Mouse (Mus musculus) forebrain, embryonic 12.5 days (tissue): ENCODE data around the gene Pcp4l1. TPM values are rescaled to one million over a fixed set of nuclear protein-coding genes. Genes with fewer than 3 reads are reported as not detected.
A peak's percentile ranks its signal among the peaks of the same experiment; 100 is the strongest.

ENCODE experiments used
- ATAC-seq: fragments of 200-750 bp; cut with Nextera tagmentation; 2 replicates; pipeline ENCODE4 v1.8.0; 2017; ENCODE audit warnings: moderate TSS enrichment; ENCODE audit not compliant: low FRiP score
- H3K27ac ChIP-seq: fragments of 300-500 bp; sonication (generic); 2 replicates; pipeline ENCODE4 v1.5.1; 2016; ENCODE audit warnings: mild to moderate bottlenecking
- H3K27me3 ChIP-seq: fragments of 300-500 bp; sonication (generic); 2 replicates; pipeline ENCODE4 v1.6.1; 2016; ENCODE audit warnings: mild to moderate bottlenecking
- H3K36me3 ChIP-seq: fragments of 300-500 bp; sonication (generic); replicated peaks from 2 replicates; pipeline ENCODE4 v1.6.1; 2016; ENCODE audit warnings: mild to moderate bottlenecking
- H3K4me1 ChIP-seq: fragments of 300-500 bp; sonication (generic); 2 replicates; pipeline ENCODE4 v1.6.1; 2016
- H3K4me2 ChIP-seq: fragments of 300-500 bp; sonication (generic); 2 replicates; pipeline ENCODE4 v1.6.1; 2016; ENCODE audit warnings: mild to moderate bottlenecking, moderate library complexity
- H3K4me3 ChIP-seq: fragments of 300-500 bp; sonication (generic); replicated peaks from 2 replicates; pipeline ENCODE4 v1.5.1; 2016; ENCODE audit warnings: mild to moderate bottlenecking
- H3K9ac ChIP-seq: fragments of 300-500 bp; sonication (generic); 2 replicates; pipeline ENCODE4 v1.6.1; 2016; ENCODE audit warnings: mild to moderate bottlenecking
- H3K9me3 ChIP-seq: fragments of 300-500 bp; sonication (generic); 2 replicates; pipeline ENCODE4 v1.6.1; 2016
- WGBS: fragments of 180-500 bp; shearing (Covaris S2); methylation state at CpG from one replicate; pipeline ENCODE4 v1.1.7; 2016; 5-methylcytosine and 5-hydroxymethylcytosine counted together
- polyA plus RNA-seq: library from polyadenylated mRNA; unstranded; fragments of >200 nt; fragmentation: Nextera tagmentation; extraction: Ambion mirVana; gene quantifications from 2 replicates; pipeline ENCODE4 v1.2.1, GENCODE M21; 2016

Pcp4l1 gene
- polyA plus RNA-seq, 1 experiment from 2014 or later, result 7.0 TPM

- 85% methylated on average over 5 of the region's 5 CpGs for WGBS
- Histone ChIP-seq H3K4me2 (no peak overlapping the region), H3K4me1 (no peaks in the 10 kb centered on the region), H3K9me3 (no peaks in the 10 kb centered on the region), H3K9ac (no peak overlapping the region), H3K4me3 (no peak overlapping the region), H3K27ac (no peak overlapping the region), H3K27me3 (no peaks in the 10 kb centered on the region), H3K36me3 (no peaks in the 10 kb centered on the region)
- ATAC-seq, result no peak
Observed at GRCm38 (mm10) chr1:171179487-171180171, 16.4 kb downstream of the Pcp4l1 start.

DNA sequence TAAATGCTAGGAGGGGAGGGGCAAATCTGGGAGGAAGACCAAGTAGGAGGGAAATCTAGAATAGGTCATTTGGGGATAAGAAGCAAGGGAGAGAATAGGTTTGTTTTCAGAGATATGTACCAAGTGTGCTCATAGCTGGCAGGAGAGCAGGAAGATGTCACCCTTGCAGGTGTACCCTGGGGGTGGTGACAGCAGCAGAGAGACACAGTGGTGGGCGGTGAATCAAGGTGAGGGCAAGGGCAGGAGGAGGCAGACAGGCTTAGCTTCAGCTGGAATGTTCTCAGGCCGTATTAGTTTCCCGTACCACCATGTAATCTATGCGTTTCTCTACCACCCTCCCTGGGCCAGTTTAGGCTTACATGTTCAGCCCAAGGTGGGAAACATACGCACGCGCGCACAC is 23.3 kb downstream of the Pcp4l1 start:
- Histone ChIP-seq H3K36me3 (no peaks in the 10 kb centered on the region), H3K27ac (no peak overlapping the region), H3K4me2 (no peak overlapping the region), H3K27me3 (no peaks in the 10 kb centered on the region), H3K4me1 (no peaks in the 10 kb centered on the region), H3K9me3 (no peaks in the 10 kb centered on the region), H3K9ac (no peak overlapping the region), H3K4me3 (no peak overlapping the region)
- ATAC-seq, result no peak
- WGBS, result 93% methylated on average over 8 of the region's 8 CpGs

GRCm38 (mm10) chr1:171171138-171171537 is 24.9 kb downstream of the Pcp4l1 start:
- Histone ChIP-seq H3K4me3 (no peak overlapping the region), H3K27ac (no peak overlapping the region), H3K9me3 (no peaks in the 10 kb centered on the region), H3K4me1 (no peaks in the 10 kb centered on the region), H3K27me3 (no peaks in the 10 kb centered on the region), H3K9ac (no peak overlapping the region), H3K36me3 (no peaks in the 10 kb centered on the region), H3K4me2 (no peak overlapping the region)
- WGBS, result 69% methylated on average over 3 of the region's 3 CpGs
- ATAC-seq, result no peak

DNA sequence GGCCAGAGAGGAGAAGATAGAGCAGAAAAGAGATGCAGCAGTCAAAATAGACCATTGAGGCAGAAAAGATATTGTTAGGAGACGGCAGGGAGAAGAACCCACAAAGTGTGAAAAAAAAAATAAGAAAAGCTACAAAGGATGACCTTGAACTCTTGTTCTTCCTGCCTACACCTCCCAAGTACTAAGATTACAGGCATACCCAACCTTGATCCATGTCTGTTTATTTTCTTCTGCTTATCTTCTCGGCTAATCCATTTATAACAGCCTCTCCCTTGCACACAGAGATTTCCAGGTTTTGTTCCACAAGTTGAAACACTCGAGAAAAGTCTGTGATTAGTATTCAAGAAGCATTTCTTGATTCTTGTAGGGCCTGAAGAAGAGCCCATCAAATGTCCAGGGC is 26.2 kb downstream of the Pcp4l1 start:
- 78% methylated on average over 3 of the region's 3 CpGs for WGBS
- ATAC-seq, result no peak

DNA sequence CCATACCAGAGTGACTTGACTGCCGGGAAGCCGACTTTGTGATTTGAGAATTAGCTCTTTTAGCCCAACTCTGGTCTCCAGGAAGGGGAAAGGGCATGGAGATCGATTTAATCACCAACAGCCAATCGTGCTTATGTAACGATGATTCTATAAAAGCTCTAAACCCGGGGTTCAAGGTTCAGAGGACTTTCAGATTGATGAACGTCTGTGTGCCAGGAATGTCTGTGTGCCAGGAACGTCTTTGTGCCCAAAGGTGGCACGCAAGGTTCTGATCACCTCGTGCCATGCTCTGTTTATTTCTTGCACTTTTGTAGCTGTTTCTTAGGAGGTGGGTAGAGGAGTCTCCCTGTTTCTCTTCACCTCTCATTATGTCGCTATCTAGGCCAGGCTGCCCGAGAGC is 27.2 kb downstream of the Pcp4l1 start:
- Histone ChIP-seq H3K4me1 (no peaks in the 10 kb centered on the region), H3K9me3 (no peaks in the 10 kb centered on the region), H3K9ac (no peak overlapping the region), H3K4me3 (no peak overlapping the region), H3K27me3 (no peaks in the 10 kb centered on the region), H3K36me3 (no peaks in the 10 kb centered on the region), H3K27ac (no peak overlapping the region), H3K4me2 (no peak overlapping the region)
- 88% methylated on average over 12 of the region's 12 CpGs for WGBS
- no peak for ATAC-seq

More for the DNA sequence above, 26.2 kb downstream of the Pcp4l1 start:
- no peaks in the 10 kb centered on the region for H3K27me3 ChIP-seq
- H3K27ac ChIP-seq, result no peak overlapping the region
- no peak overlapping the region for H3K4me3 ChIP-seq
- H3K36me3 ChIP-seq, result no peaks in the 10 kb centered on the region
- H3K9me3 ChIP-seq, result no peaks in the 10 kb centered on the region
- no peak overlapping the region for H3K9ac ChIP-seq
- H3K4me1 ChIP-seq, result no peaks in the 10 kb centered on the region
- no peak overlapping the region for H3K4me2 ChIP-seq

GRCm38 (mm10) chr1:171165629-171166345 is 30.3 kb downstream of the Pcp4l1 start:
- ATAC-seq, result no peak
- 82% methylated on average over 5 of the region's 5 CpGs for WGBS
- no peak overlapping the region for H3K27ac ChIP-seq
- no peaks in the 10 kb centered on the region for H3K36me3 ChIP-seq
- H3K4me3 ChIP-seq, result no peak overlapping the region
- H3K9ac ChIP-seq, result no peak overlapping the region
- H3K4me1 ChIP-seq, result no peaks in the 10 kb centered on the region
- H3K9me3 ChIP-seq, result no peaks in the 10 kb centered on the region
- no peak overlapping the region for H3K4me2 ChIP-seq
- H3K27me3 ChIP-seq, result peaks cover 12% of the 10 kb centered on the region

- H3K4me3 ChIP-seq, result no peak overlapping the region
- H3K4me2 ChIP-seq, result no peak overlapping the region
- H3K9ac ChIP-seq, result no peak overlapping the region
- no peaks in the 10 kb centered on the region for H3K9me3 ChIP-seq
- no peak overlapping the region for H3K27ac ChIP-seq
- H3K27me3 ChIP-seq, result peaks cover 27% of the 10 kb centered on the region
- peaks cover 9% of the 10 kb centered on the region for H3K4me1 ChIP-seq
- WGBS, result 35% methylated on average over 3 of the region's 3 CpGs
- ATAC-seq, result no peak
- no peaks in the 10 kb centered on the region for H3K36me3 ChIP-seq
Observed at GRCm38 (mm10) chr1:171164258-171164657, 31.8 kb downstream of the Pcp4l1 start.

GRCm38 (mm10) chr1:171162526-171162925 is 33.5 kb downstream of the Pcp4l1 start:
- peaks cover 42% of the 10 kb centered on the region for H3K27me3 ChIP-seq
- ATAC-seq, result no peak
- H3K9ac ChIP-seq, result no peak overlapping the region
- H3K4me2 ChIP-seq, result no peak overlapping the region
- H3K36me3 ChIP-seq, result no peaks in the 10 kb centered on the region
- H3K9me3 ChIP-seq, result no peaks in the 10 kb centered on the region
- H3K4me3 ChIP-seq, result no peak overlapping the region
- no peak overlapping the region for H3K27ac ChIP-seq
- peaks cover 9% of the 10 kb centered on the region for H3K4me1 ChIP-seq
- WGBS, result 93% methylated on average over 3 of the region's 3 CpGs

- Histone ChIP-seq H3K27me3 (peaks cover 62% of the 10 kb centered on the region), H3K27ac (no peak overlapping the region), H3K4me3 (peak overlapping the region; percentile 16), H3K9me3 (no peaks in the 10 kb centered on the region), H3K4me2 (peak overlapping the region; percentile 46), H3K4me1 (peaks cover 9% of the 10 kb centered on the region), H3K9ac (0 out of 2 replicates have a peak overlapping the region, but pooled peaks have one; percentile 21), H3K36me3 (no peaks in the 10 kb centered on the region)
- WGBS, result 4% methylated on average over 15 of the region's 15 CpGs
- ATAC-seq, result no peak
Observed at GRCm38 (mm10) chr1:171159485-171159975, 36.5 kb downstream of the Pcp4l1 start.

DNA sequence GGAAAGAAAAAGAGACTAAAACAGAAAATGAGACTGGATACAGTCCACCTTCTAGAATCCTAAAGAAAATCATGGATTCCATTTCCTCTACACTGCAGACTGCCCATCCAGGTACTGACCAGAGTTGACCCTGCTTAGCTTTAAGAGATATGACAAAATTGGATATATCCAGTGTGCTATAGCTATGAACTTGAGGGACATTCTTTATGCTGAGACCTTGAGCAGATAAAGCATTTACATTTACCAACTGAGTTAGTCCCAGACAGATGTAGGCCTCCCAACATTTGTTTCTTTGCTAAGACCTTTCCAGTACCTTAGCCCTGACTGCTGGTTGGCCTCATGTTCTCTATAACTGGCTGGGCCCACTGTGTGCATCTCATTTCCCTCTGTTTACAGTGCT is 38.1 kb downstream of the Pcp4l1 start:
- H3K9ac ChIP-seq, result no peak overlapping the region
- no peak overlapping the region for H3K4me3 ChIP-seq
- H3K9me3 ChIP-seq, result no peaks in the 10 kb centered on the region
- H3K36me3 ChIP-seq, result no peaks in the 10 kb centered on the region
- H3K27me3 ChIP-seq, result peaks cover 60% of the 10 kb centered on the region
- peaks cover 9% of the 10 kb centered on the region for H3K4me1 ChIP-seq
- no peak overlapping the region for H3K27ac ChIP-seq
- ATAC-seq, result no peak
- H3K4me2 ChIP-seq, result no peak overlapping the region

- H3K4me1 ChIP-seq, result peaks cover 9% of the 10 kb centered on the region
- H3K9ac ChIP-seq, result no peak overlapping the region
- ATAC-seq, result no peak
- no peak overlapping the region for H3K4me2 ChIP-seq
- no peaks in the 10 kb centered on the region for H3K36me3 ChIP-seq
- 66% methylated on average over 3 of the region's 3 CpGs for WGBS
- H3K9me3 ChIP-seq, result no peaks in the 10 kb centered on the region
- no peak overlapping the region for H3K27ac ChIP-seq
- peaks cover 59% of the 10 kb centered on the region for H3K27me3 ChIP-seq
- H3K4me3 ChIP-seq, result no peak overlapping the region
Observed at GRCm38 (mm10) chr1:171156644-171157043, 39.4 kb downstream of the Pcp4l1 start.

GRCm38 (mm10) chr1:171151966-171152365 is 44.1 kb downstream of the Pcp4l1 start:
- WGBS, result 84% methylated on average over 4 of the region's 4 CpGs
- Histone ChIP-seq H3K36me3 (no peaks in the 10 kb centered on the region), H3K9ac (no peak overlapping the region), H3K9me3 (no peaks in the 10 kb centered on the region), H3K4me2 (no peak overlapping the region), H3K27ac (no peak overlapping the region), H3K27me3 (peaks cover 20% of the 10 kb centered on the region), H3K4me3 (no peak overlapping the region), H3K4me1 (peaks cover 12% of the 10 kb centered on the region)
- ATAC-seq, result no peak
